Mouse (Mus musculus): ENCODE results near the gene Fgf12.

GRCm38 (mm10) chr16:28596112-28596511, 156.8 kb downstream of the Fgf12 start:
- no peak for TF ChIP-seq POLR2A (IDR thresholded peaks at IDR 0.05; ENCODE audit: control insufficient read depth, low read depth, low read length)
- TF ChIP-seq CTCF (IDR thresholded peaks at IDR 0.05; ENCODE audit: control insufficient read depth, insufficient read depth, insufficient replicate concordance, low read depth, low read length) = no peak

Measured in testis, adult 2 months (tissue).